Mouse (Mus musculus) cerebral cortex, adult 2 months (tissue): ENCODE data around the gene Mcu.

Source experiments
- WGBS: fragments of 180-500 bp; shearing (Covaris S2); methylation state at CpG from one replicate; pipeline ENCODE4 v1.1.7; 2018; 5-methylcytosine and 5-hydroxymethylcytosine counted together

Mcu gene

DNA sequence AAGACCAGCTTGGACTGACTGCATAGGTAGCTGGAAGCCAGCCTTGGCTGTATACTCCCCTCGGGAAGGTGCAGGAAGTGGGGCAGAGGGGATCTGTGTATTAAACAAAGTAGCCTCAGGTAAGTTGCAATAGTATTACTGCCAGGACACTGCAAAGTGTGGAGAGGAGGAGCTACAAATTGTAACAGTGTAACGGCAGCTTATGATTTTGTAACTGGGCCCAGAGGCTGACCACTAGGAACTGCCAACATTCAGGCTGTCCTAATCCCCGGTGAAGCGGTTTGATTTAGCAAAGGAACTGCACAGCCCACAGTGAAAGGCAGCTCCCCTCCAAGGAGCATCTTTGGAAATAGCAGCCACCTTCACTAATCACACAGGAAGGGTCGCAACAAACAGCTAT, 3.2 kb downstream of the Mcu start:
- 58% methylated on average over 5 of the region's 5 CpGs for WGBS

- 71% methylated on average over 11 of the region's 11 CpGs for WGBS
These were observed 11.5 kb downstream of the Mcu start for GRCm38 (mm10) chr10:59604879-59605464.

DNA sequence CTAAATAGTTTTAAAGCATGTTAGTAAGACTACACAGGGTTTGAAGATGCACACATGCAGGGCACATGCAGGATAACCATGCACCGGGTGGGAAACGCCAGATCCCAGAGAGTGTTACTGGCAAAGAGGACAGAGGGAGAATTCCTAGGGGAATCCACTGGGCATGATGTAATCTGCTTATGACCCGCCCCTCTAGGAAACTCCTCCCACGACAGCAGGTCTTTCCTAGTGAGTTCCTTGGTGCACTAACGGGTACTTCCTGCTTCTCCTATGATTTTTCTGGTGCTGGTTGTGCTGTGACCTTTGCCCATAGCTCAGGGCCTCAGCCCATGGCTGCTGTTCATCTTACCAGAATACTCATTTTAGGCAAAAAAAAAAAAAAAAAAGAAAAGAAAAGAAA, 12.6 kb downstream of the Mcu start:
- 78% methylated on average over 5 of the region's 5 CpGs for WGBS

DNA sequence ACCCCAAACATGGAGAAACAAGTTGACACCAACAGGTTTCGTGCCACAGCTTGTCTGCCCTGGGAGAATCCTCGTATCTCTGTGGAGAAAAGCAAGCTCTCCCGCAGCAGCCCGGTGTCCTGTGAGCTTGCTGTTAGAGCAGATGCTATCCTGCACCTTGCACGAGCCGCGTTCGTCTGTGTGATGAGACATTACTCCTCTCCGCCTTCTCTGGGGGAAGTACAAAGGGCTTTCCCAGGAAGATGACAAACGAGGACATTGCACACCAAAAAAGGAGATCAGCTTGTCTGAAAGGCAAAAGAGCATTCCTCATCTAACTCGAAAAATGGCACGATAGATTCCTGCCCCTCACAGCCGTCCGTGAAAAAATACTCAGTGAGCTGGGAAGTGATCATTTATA, 13.6 kb downstream of the Mcu start:
- 43% methylated on average over 14 of the region's 14 CpGs for WGBS

GRCm38 (mm10) chr10:59602043-59602442, 14.4 kb downstream of the Mcu start:
- 61% methylated on average over 8 of the region's 8 CpGs for WGBS

- WGBS, result 81% methylated on average over 8 of the region's 8 CpGs
These were observed 16.0 kb downstream of the Mcu start for GRCm38 (mm10) chr10:59600516-59600915.

DNA sequence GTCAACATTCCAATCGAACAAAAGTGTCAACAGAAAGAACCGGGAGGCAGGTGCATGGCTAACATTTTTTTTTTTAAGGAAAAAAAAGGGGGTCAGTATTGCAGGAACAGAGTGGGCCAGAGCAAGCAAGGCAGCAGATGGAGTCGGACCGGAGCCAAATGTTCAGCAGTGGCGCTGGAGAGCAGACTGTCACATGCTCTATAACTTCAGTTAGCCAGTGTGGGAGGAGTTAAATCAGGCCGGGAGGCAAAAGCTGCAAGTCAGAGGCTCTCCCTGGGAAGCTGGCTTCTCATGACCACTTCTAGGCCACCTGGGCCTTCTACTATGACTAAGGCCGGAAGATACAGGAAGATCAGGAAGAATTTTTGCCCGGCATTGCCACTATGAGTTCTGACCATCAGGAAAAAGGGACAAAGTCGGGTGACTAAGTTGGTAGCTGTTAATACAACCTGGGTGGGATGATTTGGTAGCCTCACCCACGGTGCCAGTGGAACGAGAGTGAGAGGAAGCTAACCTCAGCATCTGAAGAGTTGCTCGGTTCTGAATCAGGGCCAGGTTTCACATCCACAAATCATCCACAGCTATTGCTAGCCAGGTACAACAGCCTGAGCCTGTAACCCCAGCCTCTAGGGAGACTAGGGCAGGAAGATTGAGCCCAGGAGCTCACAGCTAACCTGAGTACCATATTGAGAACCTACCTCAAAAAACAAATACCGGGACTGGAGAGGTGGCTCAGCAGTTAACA, 22.5 kb downstream of the Mcu start:
- WGBS, result 48% methylated on average over 13 of the region's 13 CpGs

- 65% methylated on average over 9 of the region's 9 CpGs for WGBS
These were observed 25.9 kb downstream of the Mcu start for GRCm38 (mm10) chr10:59590606-59591005.

DNA sequence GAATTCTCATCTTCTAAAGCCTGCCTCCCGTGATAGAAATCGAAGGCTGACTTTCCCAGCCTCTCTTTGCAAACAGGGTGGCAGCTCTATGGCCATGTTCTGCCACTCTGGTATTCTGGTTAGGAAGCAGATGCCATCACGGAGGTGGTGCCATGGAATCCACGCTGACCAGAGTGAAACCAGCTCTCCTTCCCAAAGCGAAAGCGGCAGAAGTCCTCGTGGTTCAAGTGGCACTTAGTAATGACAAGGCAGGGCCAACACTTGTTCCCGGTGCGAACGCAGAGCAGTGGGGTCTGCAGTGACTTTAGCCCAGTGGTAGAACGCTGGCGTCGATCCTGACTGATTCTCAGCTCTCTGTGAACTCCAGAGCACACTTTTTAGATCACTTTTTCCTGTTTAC, 26.6 kb downstream of the Mcu start:
- 90% methylated on average over 13 of the region's 13 CpGs for WGBS

- 80% methylated on average over 7 of the region's 7 CpGs for WGBS
These were observed 27.1 kb downstream of the Mcu start for GRCm38 (mm10) chr10:59589420-59589819.

DNA sequence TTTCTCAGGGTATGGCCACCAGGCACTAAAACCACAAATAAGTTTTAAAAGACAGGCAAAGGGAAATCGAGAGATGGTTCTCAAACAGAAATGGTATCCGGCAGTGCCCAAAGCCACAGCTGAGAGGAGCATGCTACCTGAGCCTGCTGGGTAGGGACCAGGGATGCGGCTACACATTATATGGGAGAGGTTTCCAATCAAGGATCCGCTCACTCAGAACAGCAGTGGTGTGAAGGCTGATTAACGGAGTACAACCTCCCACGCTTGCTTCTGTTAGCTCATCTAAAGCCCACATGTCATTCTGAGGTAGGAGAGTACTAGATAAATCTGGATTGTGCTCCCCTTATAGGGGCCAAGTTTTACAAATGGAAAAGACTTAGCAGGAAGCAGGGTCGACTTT, 28.4 kb downstream of the Mcu start:
- 50% methylated on average over 7 of the region's 7 CpGs for WGBS

DNA sequence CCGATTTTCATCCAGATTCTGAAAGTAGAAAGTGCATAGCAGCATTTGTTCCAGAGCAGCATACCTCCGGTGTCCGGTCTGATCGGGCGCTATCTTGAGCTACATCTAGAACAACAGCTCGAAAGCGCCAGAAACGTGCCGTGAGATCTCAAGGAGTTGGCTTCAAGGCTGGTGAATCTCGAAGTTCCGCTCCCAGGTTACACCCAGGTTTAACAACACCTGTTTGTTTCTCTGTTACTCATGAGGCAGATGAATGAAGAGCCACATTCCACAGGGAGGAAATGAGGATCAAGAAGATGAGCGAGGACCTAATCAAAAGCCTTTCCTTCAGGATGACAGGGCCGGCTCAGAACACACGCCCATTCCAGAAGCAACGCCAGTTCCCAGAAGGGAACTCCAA, 29.7 kb downstream of the Mcu start:
- 83% methylated on average over 15 of the region's 15 CpGs for WGBS

DNA sequence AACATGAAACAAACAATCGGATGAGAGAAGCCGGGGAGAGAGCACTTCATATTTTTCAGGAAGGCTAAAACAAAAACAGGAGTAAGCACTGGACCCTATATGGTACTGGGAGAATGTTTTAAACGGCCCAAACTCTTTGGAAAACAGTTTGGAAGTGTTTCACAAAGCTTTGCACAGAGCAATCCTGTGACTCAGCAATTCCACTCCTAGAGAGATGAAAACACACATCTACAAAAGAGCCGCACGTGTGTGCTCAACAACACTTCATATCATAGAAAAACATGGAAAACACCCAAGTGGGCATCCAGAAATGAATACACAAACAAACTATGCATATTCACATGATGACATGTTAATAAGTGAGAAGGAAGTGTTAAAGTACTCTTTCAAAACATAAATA, 30.9 kb downstream of the Mcu start:
- WGBS, result 76% methylated on average over 5 of the region's 5 CpGs

DNA sequence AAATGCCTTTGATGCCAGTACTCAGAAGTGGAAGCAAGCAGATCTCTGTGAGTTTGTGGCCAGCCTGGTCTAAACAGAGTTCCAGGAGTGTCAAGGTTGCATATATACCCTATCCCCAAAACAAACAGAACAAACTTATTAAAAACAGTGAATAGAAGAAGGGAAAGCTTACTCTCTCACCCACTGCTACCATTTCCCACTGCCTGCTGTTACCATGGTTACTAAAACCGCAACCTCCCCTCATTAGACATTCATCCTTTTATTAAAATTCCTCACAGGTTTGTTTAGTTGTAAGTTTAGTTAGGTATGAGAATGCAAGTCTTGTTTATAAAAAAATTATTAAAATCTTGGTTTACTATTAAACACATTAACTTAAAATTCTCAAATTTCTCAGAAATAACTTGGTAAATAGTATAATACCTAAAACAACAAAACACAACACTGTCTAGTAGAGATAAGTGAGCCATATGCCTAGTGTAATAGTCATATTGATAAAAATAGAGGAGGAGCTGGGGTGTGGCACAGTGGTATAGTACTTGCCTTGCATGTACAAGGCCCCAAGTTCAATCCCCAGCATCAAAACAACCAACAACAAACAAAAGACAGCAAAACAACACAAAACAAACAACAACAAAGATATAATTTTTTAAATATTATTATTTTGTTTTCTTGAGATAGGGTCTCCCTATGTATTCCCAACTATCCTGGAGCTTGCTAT, 34.5 kb downstream of the Mcu start:
- WGBS, result 50% methylated on average over 1 of the region's 1 CpGs

GRCm38 (mm10) chr10:59580593-59581149, 35.8 kb downstream of the Mcu start:
- WGBS, result 92% methylated on average over 3 of the region's 3 CpGs

- WGBS, result 95% methylated on average over 3 of the region's 3 CpGs
These were observed 36.8 kb downstream of the Mcu start for GRCm38 (mm10) chr10:59579645-59580044.

GRCm38 (mm10) chr10:59577871-59578801, 38.4 kb downstream of the Mcu start:
- 49% methylated on average over 12 of the region's 12 CpGs for WGBS

- 51% methylated on average over 5 of the region's 5 CpGs for WGBS
These were observed 40.2 kb downstream of the Mcu start for GRCm38 (mm10) chr10:59576305-59576704.

DNA sequence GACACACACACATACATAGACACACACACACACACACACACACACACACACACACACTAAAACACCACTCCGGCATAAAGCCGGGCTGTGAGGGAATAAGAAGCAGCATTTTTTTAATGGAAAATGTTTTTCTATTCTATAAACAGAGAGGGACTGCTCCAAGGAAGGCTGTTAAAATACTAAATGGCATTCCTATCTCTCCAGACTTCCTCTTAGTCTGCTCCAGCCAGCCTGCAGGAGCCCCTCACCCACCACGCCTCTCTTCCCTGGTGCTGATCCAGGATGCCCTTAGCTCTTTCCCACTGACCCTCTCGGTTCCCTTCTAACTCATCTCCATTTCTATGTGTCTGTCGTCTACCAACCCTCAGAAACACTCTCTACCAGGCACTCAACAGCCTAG, 44.5 kb downstream of the Mcu start:
- WGBS, result 78% methylated on average over 5 of the region's 5 CpGs

GRCm38 (mm10) chr10:59571273-59571672, 45.2 kb downstream of the Mcu start:
- WGBS, result 92% methylated on average over 4 of the region's 4 CpGs

GRCm38 (mm10) chr10:59570780-59571179, 45.7 kb downstream of the Mcu start:
- WGBS, result 68% methylated on average over 2 of the region's 2 CpGs

DNA sequence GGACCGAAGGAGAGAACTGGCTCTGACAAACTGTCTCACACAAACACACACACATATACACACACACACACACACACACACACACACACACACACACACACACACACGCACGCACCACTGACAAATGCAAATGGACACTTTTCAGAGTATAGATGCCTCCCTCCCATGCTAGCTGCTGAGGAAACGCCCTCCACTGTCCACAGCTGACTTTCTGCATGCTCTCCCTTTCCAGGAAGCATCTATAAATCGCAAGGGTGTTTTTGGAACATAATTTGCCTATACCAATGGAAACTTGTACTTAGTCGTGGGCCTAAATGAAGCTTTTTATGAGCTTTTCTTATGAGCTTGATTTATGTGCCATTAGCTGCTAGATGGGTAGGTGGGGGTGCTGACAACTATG, 46.1 kb downstream of the Mcu start:
- WGBS, result 68% methylated on average over 6 of the region's 6 CpGs
